Mouse (Mus musculus) megakaryocyte, embryonic 14.5 days (primary cell): ENCODE results near the gene Irgc1.

Experiments
- FLI1 ChIP-seq: IDR thresholded peaks from 2 replicates; pipeline ENCODE4 v1.6.1; 2012; ENCODE audit warnings: low read length, inconsistent platforms, mixed read lengths
- GATA1 ChIP-seq: IDR thresholded peaks from 3 replicates; pipeline ENCODE4 v1.6.1; 2012; ENCODE audit warnings: mixed read lengths, low read length, inconsistent platforms, borderline replicate concordance

- TF ChIP-seq GATA1, result no peak
- no peak for TF ChIP-seq FLI1
These were observed 7.3 kb upstream of the Irgc1 start for GRCm38 (mm10) chr7:24459440-24459839.
